Mouse (Mus musculus): Measurements from ENCODE around the gene Olfr933.

- TF ChIP-seq TAL1 (conservative IDR thresholded peaks at IDR 0.05; ENCODE audit: low read depth, low read length), result no peak
- no peak for TF ChIP-seq CTCF (IDR thresholded peaks at IDR 0.05; ENCODE audit: low read depth, low read length)
- TF ChIP-seq POLR2AphosphoS5 (IDR thresholded peaks at IDR 0.05; ENCODE audit: insufficient replicate concordance, low read depth, low read length), result no peak
Observed at GRCm38 (mm10) chr9:38929509-38929908, 42.6 kb upstream of the Olfr933 start, which contains the start of gene Olfr930.
